Mouse (Mus musculus) mouse embryonic stem cell (cell line): Measurements from ENCODE around the gene Cyp4v3.

Source experiments
- in situ Hi-C, 2 experiments: fragments of 300-500 bp; cut with MboI; formaldehyde crosslinking; loops; 1 replicate in 1 of 2; 3 replicates in 1 of 2; pipeline ENCODE4 v1.14.3; 2019 to 2020; ENCODE audit warnings: low sequenced_read_pairs in 2 of 2, low pct_unique_long_range_greater_than_20kb in 1 of 2, mixed read lengths in 1 of 2; ENCODE audit not compliant: unreplicated experiment in 1 of 2

Gene Cyp4v3

DNA sequence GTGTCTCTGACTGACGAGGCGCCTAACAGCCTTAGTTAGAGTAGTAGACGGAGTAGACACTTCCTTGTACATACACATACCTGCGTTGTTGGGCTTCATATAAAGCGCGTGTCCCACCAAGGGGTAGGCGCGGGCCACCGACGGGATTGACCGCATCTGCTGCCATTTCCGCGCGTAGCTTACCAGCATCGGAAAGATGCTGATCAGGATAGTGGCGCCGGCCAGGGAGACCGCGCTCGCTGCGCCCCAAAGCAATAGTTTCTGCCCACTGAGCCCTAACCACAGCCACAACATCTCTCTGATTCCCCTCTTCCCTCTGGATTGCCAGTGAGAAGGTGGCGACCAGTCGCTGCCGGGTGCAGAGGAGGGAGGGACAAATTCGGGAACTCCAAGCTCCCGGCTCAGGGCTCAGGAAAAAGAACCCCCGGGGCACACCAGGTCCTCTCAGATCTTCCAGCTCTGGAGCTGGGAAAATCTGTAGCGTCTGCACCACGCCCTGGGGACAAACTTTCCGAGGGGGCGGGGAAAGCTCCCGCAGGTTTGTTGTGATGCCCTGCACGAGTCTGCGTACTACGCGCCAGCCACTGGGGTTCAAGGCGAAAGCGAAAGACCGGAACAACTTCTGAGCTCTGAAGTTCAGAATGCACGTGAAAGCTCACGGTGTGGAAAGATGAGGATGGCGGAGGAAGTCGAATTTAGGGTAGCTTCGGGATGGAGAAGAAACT lies at the start of gene Cyp4v3:
Gene Cyp4v3, minus strand, starts transcription at position 532 of the 725 bp plus-strand sequence.
- in situ Hi-C loops: no loop called here

GRCm38 (mm10) chr8:45381963-45382347 lies 48.9 kb upstream of the Cyp4v3 start, which contains the start of gene Fam149a:
Gene Fam149a (minus strand): TSS chr8:45382291.
- in situ Hi-C loops: no loop called here

DNA sequence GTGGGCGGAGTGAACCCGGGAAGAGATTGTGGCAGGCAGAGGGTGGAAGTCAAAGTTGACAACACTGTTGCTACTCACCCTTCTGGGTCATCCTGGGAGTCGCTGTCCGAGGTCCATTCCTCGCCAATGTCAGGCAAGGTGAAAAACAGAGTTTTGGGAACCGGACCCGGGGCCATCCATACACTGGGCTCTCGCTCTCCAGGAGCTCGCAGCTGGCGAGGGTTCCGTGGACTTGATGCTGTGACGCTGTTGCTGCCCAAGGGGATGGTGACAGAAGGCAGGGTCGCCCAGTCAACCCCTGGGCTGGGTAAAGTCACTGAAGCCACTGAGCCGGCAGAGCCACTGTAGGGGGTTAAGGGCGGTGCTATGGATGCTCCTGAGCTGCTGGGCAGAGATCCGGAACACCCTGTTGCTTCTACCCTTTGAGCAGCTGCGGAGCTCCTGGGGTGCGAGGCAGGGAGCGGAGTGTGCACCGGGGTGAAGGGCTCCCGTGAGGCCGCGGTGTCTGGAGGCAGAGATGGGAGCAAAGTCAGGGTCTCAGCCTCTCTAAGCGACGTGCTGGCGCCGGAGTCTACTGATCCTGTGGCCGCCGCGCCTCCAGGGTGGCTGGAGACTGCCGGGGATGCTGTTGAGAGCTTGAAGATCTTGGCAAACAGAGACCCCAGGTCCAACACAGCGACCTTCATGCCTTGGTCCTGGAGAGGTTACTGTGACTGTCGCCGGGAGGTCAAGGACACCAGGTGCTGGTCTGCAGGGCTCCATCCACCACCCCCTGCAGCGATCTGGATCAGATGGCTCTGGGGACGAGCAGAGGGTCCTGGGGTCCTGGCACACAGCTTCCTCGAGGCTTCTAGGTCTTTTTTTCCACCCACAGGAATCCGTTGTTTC lies 48.3 kb upstream of the Cyp4v3 start:
- in situ Hi-C loops: no loop called here

- in situ Hi-C loops: no loop called here
These were observed 47.6 kb upstream of the Cyp4v3 start for GRCm38 (mm10) chr8:45380598-45380997.

DNA sequence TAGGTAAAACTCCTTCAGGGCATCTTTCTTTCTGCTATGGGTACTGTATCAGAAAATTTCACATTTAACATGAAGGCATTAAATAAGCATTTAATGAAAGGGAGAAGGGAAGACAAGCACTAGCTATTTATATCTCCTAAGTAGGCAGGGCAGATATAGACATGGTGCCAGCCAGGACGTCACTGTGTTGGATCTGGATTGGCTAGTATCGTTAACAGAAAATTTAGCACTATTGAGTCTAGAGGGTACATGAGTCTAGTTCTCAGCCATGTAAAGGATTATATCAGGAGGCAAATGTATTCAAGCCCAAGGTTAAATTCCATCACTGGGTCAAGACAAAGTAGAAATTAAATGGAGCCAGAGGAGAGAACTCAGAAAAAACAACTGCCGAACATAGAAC lies 41.1 kb upstream of the Cyp4v3 start:
- in situ Hi-C loops: no loop called here

DNA sequence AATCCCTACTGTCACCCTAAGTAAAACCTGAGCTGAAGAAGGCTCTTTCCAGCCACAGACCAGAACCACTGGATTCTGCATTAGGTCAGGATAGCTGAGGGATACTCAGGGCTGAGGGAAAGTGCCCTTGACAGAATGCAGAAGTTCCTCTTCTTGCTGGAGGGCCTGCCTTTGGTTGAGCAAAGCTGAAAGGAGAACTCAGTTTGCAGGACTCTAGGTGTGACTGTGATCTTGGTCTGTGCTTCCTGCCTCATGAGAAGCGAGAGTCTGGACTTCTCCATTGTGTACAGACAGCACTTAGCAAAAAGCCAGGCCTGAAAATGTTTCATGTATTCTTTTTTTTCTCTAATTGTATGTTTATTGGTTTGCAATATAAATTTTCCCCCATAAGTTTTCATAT lies 34.1 kb upstream of the Cyp4v3 start:
- in situ Hi-C loops: no loop called here

DNA sequence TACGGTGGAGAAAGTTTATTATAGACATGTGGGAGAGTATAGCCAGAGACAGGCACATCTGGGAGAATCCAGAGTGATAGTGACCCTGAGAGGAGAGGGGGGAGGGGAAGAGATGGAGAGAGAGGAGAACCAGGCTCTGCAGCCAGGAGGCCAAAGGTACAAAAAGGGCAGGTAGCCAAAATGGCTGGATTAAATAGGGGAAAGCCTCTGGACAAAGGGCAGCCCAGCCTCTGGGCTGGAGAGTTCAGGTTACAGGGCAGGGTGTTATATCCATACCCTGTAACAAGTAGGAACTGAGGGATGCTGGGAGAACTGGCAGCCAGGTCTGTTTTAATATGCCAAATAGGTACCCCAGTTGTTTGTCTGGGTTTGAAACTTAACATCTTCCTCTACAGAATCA lies 30.2 kb upstream of the Cyp4v3 start:
- in situ Hi-C loops: no loop called here

DNA sequence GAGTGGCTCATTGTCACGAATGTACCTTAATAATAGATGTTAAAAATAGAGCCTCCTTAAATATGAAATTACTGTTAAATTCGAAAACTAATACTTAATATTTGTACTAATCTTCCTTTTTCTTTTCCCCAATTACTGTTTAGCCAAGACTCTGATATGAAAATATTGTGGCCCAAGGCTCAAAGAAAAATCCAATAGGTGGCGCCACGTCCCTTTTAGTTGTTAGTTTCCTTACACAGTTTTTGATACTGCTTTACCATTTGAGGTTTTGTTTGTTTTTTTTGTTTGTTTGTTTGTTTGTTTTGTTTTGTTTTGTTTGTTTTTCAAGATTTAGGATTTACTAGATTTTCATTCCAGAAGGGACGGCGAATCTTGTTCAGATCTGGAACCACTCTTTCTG lies 29.3 kb upstream of the Cyp4v3 start:
- in situ Hi-C loops: no loop called here

- in situ Hi-C loops: no loop called here
These were observed 26.1 kb upstream of the Cyp4v3 start for GRCm38 (mm10) chr8:45359091-45359605.

- in situ Hi-C loops: no loop called here
These were observed 25.3 kb upstream of the Cyp4v3 start for GRCm38 (mm10) chr8:45358132-45358918.

DNA sequence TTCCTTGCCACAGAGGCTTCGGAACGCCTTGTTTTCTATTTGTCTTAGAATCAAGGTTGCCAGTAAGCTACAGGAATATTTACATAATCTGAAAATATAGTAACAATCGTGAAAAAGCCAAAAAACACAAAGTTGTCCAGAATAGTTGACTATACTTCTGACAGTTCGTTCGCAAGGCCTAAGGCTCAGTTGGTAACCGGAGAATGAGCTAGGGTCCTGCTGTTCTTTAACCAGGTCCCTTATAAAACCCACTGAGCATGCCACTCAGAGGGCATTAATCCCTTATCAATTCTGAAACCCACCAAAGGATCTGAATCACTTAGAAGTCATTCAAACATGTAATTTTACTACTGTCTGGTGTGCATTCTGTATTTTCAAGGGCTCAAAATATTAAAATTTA lies 22.8 kb upstream of the Cyp4v3 start:
- in situ Hi-C loops: no loop called here

- in situ Hi-C loops: no loop called here
These were observed 12.0 kb upstream of the Cyp4v3 start for GRCm38 (mm10) chr8:45345031-45345430.

DNA sequence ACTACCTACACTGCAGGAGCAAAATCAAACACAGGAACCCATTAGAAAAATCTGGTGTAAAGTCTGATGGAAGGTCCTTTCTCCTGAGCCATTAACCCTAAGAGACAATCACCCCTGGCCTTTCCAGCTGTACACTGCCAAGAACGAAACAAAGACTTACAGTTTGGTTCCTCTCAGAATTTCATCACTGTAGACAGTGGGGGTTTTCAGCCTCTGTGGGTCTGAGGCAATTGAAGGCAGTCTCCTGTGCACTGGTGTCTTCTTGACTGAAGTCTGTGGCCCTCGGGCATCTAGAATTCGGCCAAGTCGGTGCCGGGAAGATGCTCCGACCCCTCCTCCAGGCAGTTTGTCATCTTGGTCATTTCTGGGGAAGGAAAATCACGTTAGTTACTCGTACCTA lies 11.3 kb upstream of the Cyp4v3 start:
- in situ Hi-C loops: no loop called here

GRCm38 (mm10) chr8:45341630-45342628 lies 8.9 kb upstream of the Cyp4v3 start:
- in situ Hi-C loops: no loop called here

- in situ Hi-C loops: no loop called here
These were observed 477 bp upstream of the Cyp4v3 start for GRCm38 (mm10) chr8:45333493-45333892.

DNA sequence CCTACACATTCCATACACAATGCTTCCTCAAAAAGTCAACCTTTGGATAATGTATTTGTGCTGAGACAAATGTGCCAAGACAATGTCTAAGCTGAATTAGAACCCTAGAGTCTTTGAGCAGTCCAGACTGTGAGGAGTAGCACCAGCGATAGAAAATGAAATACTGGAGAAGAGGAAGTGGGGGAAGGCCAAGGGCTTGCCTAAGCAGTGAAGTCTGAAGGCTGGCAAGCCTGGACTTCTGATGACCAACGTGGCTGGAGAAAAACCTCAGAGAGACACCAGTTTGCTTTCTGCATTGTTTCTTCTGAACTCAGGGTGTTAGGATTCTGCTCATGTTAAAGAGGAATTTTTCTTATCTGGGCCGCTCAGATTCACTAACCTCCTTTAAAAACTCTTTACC lies 2.2 kb downstream of the Cyp4v3 start:
- in situ Hi-C loops: no loop called here

GRCm38 (mm10) chr8:45329206-45329980 lies 3.6 kb downstream of the Cyp4v3 start:
- in situ Hi-C loops: no loop called here
